Mouse (Mus musculus) hindbrain, embryonic 11.5 days (tissue): ENCODE data around the gene Arhgap10. TPM values are rescaled to one million over a fixed set of nuclear protein-coding genes. Genes with fewer than 3 reads are reported as not detected.

Experiments
- ATAC-seq: fragments of 200-750 bp; cut with Nextera tagmentation; 2 replicates; pipeline ENCODE4 v1.8.0; 2017; ENCODE audit warnings: mild to moderate bottlenecking, moderate TSS enrichment, moderate library complexity; ENCODE audit not compliant: low FRiP score
- DNase-seq: peaks from one replicate; pipeline ENCODE4 v3.0.0-alpha.2; 2015; ENCODE audit warnings: low spot score
- H3K27ac ChIP-seq: fragments of 300-500 bp; sonication (generic); 2 replicates; pipeline ENCODE4 v1.5.1; 2014; ENCODE audit warnings: mild to moderate bottlenecking, low read depth, low read length
- H3K27me3 ChIP-seq: fragments of 300-500 bp; sonication (generic); 2 replicates; pipeline ENCODE4 v1.6.1; 2014; ENCODE audit warnings: mild to moderate bottlenecking, low read length, moderate library complexity, mixed read lengths; ENCODE audit not compliant: control insufficient read depth, insufficient read depth
- H3K36me3 ChIP-seq: fragments of 300-500 bp; sonication (generic); 2 replicates; pipeline ENCODE4 v1.6.1; 2014; ENCODE audit warnings: mild to moderate bottlenecking, low read length, moderate library complexity, mixed read lengths; ENCODE audit not compliant: control insufficient read depth, insufficient read depth
- H3K4me1 ChIP-seq: fragments of 300-500 bp; sonication (generic); replicated peaks from 2 replicates; pipeline ENCODE4 v1.6.1; 2014; ENCODE audit warnings: low read length, mixed read lengths; ENCODE audit not compliant: control insufficient read depth, insufficient read depth
- H3K4me2 ChIP-seq: fragments of 300-500 bp; sonication (generic); replicated peaks from 2 replicates; pipeline ENCODE4 v1.6.1; 2014; ENCODE audit warnings: mild to moderate bottlenecking, low read depth, low read length
- H3K4me3 ChIP-seq: fragments of 300-500 bp; sonication (generic); 2 replicates; pipeline ENCODE4 v1.5.1; 2014; ENCODE audit warnings: low read depth, low read length
- H3K9ac ChIP-seq: fragments of 300-500 bp; sonication (generic); 2 replicates; pipeline ENCODE4 v1.6.1; 2014; ENCODE audit warnings: low read depth, low read length
- H3K9me3 ChIP-seq: fragments of 300-500 bp; sonication (generic); 2 replicates; pipeline ENCODE4 v1.6.1; 2016; ENCODE audit warnings: low read length; ENCODE audit not compliant: control insufficient read depth
- WGBS: fragments of 180-500 bp; shearing (Covaris S2); extraction: QIAGEN DNeasy Blood & Tissue Kit; methylation state at CpG from one replicate; pipeline ENCODE4 v1.1.7; 2014; 5-methylcytosine and 5-hydroxymethylcytosine counted together
- polyA plus RNA-seq: library from polyadenylated mRNA; unstranded; fragments of >200 nt; fragmentation: Nextera tagmentation; extraction: Ambion mirVana; gene quantifications from 2 replicates; pipeline ENCODE4 v1.2.1, GENCODE M21; 2014

The Arhgap10 gene
- polyA plus RNA-seq, 1 experiment from 2014 or later = 15.4 TPM

DNA sequence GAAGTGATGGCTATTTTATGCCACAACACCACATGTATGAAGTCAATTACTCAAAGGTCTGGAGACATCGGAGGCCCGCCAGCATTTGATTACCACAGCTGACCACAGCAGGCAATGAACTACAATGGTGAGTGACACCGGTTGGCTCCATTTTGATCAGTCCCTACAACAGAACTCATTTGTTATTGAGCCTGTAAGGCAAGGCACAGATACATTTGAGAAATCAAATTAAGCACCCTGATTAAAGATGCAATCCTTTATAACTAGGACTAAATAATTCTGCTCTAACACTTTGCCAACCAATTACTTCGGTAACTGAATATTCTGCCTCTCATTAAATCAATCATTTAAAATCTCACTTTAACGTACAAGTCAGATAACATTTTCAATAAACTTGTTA lies 157.3 kb downstream of the Arhgap10 start:
- H3K9me3 ChIP-seq = no peaks in the 10 kb centered on the region
- no peaks in the 10 kb centered on the region for H3K4me1 ChIP-seq
- no peak overlapping the region for H3K27ac ChIP-seq
- ATAC-seq (no peak), DNase-seq (no peak)
- no peak overlapping the region for H3K4me2 ChIP-seq
- H3K27me3 ChIP-seq = no peaks in the 10 kb centered on the region
- no peak overlapping the region for H3K4me3 ChIP-seq
- 83% methylated on average over 5 of the region's 5 CpGs for WGBS
- H3K36me3 ChIP-seq = no peaks in the 10 kb centered on the region
- no peak overlapping the region for H3K9ac ChIP-seq

DNA sequence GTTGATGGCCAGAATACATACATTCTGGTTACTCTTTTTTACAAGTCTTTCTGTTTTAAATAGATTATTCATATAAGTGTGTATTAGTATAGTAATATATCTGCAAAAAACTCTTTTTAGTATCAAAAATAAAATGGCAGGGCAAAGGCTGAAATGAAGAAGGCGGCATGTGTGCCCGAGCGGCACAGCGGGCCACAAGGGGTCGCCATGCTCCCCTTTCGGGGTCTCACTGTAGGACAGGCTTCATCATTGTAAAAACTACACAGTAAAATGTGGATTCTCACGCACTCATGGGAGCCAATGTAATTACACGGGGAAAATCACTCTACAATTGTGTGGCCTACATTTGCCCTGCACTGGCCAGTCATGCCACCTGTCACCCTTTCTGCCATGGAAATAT lies 160.6 kb downstream of the Arhgap10 start:
- no peak overlapping the region for H3K9ac ChIP-seq
- 79% methylated on average over 8 of the region's 8 CpGs for WGBS
- ATAC-seq (no peak), DNase-seq (no peak)
- H3K4me1 ChIP-seq = no peaks in the 10 kb centered on the region
- H3K36me3 ChIP-seq = no peaks in the 10 kb centered on the region
- H3K9me3 ChIP-seq = no peaks in the 10 kb centered on the region
- H3K4me2 ChIP-seq = no peak overlapping the region
- no peaks in the 10 kb centered on the region for H3K27me3 ChIP-seq
- H3K27ac ChIP-seq = no peak overlapping the region
- no peak overlapping the region for H3K4me3 ChIP-seq

DNA sequence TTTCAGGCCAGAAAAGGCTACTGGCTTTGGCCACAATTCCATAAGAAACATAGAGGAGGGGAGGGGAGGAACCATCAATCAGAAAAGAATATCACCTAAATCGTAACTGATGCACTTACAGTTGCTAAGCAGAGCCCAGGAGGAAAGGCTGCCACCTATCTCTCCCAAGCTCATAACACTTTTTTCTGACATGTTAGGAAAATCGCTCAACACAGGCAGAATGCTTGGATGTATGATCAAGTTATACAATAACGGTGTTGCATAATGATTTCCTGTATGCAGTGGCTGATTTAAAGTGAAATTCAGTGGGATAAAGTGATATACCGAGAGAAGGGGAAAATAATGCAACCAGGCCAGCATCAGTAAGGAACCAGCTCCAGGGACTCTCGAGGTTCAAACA lies 162.4 kb downstream of the Arhgap10 start:
- H3K9ac ChIP-seq = no peak overlapping the region
- no peak overlapping the region for H3K4me3 ChIP-seq
- no peaks in the 10 kb centered on the region for H3K36me3 ChIP-seq
- ATAC-seq (no peak), DNase-seq (no peak)
- H3K4me2 ChIP-seq = no peak overlapping the region
- 89% methylated on average over 5 of the region's 5 CpGs for WGBS
- H3K27me3 ChIP-seq = no peaks in the 10 kb centered on the region
- no peak overlapping the region for H3K27ac ChIP-seq
- no peaks in the 10 kb centered on the region for H3K9me3 ChIP-seq
- H3K4me1 ChIP-seq = no peaks in the 10 kb centered on the region

DNA sequence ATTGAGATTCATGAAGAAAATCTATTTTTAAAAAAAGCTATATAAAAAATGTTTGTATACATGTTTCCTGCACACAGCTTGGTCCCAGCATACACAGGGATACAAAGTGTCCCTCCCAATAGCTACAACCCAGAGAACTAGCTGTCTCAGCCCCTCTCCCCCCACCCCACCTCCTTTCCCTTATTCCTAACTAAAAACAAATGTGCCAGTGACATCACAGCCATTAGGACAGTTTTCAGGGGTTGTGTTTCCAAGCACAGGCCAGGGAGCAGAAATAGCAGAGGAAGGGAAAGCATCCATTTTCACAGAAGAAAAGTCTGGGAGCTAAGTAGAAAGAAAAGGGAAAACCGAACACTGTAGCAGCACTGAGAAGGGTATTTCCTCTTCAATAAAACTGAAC lies 163.6 kb downstream of the Arhgap10 start:
- Histone ChIP-seq H3K27ac (no peak overlapping the region), H3K4me1 (no peaks in the 10 kb centered on the region), H3K9me3 (no peaks in the 10 kb centered on the region), H3K36me3 (no peaks in the 10 kb centered on the region), H3K9ac (no peak overlapping the region), H3K4me3 (no peak overlapping the region), H3K4me2 (no peak overlapping the region), H3K27me3 (no peaks in the 10 kb centered on the region)
- DNase-seq (no peak), ATAC-seq (no peak)
- WGBS = 74% methylated on average over 1 of the region's 1 CpGs

DNA sequence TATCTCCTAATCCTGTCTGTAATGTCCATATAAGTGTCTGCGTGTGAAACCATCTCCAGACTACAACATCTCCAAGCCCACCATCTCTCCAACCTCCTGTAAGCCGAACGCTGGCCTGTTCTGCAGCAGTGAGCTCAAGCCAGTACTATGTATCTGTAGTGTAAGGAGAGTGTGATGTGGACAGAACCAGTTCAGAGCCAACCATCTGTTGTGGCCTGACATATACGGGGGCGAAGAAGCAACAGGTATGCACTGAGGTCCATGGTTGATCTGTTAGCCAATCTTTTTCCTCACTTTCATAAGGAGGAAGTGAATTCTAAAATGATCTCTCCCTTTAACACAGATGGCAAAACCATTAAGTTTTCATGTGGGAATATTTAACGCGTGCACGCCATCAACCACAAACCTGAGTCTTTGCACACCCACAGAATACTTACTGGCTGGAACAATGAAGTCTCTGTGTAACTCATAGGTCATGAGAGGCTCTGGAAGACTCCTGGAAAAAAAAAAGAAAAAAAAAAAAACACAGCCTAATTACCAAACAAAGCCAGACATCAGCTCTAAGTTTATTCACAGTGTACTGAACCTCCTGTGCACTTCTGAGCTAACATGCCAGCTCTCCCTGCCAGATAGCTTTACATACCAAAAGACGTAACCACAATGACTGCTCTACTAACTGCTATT lies 166.4 kb downstream of the Arhgap10 start:
- Histone ChIP-seq H3K4me1 (no peaks in the 10 kb centered on the region), H3K9ac (no peak overlapping the region), H3K27me3 (no peaks in the 10 kb centered on the region), H3K9me3 (no peaks in the 10 kb centered on the region), H3K27ac (no peak overlapping the region), H3K4me3 (no peak overlapping the region), H3K4me2 (no peak overlapping the region), H3K36me3 (no peaks in the 10 kb centered on the region)
- ATAC-seq (no peak), DNase-seq (no peak)
- WGBS = 84% methylated on average over 9 of the region's 9 CpGs

DNA sequence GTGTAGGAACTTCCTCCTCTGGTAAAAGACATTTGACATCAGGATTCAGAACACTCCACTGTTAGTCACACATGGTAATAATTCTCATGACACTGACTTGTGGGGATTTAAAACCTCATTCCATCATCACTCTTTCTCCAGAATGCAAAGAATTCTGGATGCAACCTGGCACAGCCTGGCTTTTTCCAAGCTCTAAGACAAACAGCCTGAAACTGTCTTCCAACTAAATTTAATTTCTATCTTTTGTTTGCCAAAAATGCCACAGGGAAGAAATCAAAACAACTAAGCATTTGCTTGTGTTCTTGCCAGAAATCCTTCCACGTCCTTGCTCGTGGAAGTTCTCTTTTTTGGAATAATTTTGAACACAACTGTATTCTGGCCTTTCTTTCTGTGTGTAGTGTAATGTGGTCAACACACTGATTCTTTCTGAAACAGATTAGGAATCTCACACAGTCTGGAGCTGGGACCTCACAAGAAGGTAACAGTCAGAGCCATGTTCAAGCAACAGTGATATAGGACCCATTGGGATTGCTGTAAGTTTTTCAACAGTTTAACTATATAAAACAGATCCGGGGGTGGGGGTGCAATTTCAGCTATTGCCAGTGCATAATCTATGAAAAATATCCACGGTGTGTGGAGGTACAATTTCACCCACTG lies 167.5 kb downstream of the Arhgap10 start:
- no peaks in the 10 kb centered on the region for H3K27me3 ChIP-seq
- no peak overlapping the region for H3K4me3 ChIP-seq
- ATAC-seq = 0 out of 2 replicates have a peak, but pooled peaks have one; percentile 29
- H3K4me2 ChIP-seq = no peak overlapping the region
- H3K9me3 ChIP-seq = no peaks in the 10 kb centered on the region
- no peak overlapping the region for H3K27ac ChIP-seq
- H3K36me3 ChIP-seq = no peaks in the 10 kb centered on the region
- H3K9ac ChIP-seq = no peak overlapping the region
- no peaks in the 10 kb centered on the region for H3K4me1 ChIP-seq
- WGBS = 84% methylated on average over 4 of the region's 4 CpGs
- no peak for DNase-seq

DNA sequence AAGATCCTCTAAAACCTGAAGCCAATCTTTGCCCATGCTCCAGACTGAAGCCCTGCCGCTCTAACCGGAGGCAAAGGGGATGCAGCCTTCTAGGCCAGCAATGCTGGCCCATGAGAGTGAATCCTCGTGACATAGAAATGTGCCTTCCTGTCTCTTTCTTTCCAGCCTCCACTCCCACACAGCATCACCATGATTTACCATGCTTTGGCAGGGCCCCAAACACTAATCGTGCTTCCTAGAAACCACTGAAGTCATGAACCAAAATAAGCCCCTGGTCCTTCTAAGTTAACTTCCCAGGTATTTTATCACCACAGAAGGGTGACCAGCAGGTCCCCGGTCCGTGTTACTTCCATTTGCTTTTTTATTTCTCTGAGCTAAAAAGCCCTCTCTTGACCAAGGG lies 173.8 kb downstream of the Arhgap10 start:
- no peaks in the 10 kb centered on the region for H3K9me3 ChIP-seq
- H3K36me3 ChIP-seq = no peaks in the 10 kb centered on the region
- no peak overlapping the region for H3K4me3 ChIP-seq
- DNase-seq (no peak), ATAC-seq (no peak)
- no peaks in the 10 kb centered on the region for H3K27me3 ChIP-seq
- no peak overlapping the region for H3K4me2 ChIP-seq
- H3K4me1 ChIP-seq = peaks cover 2% of the 10 kb centered on the region; the same call in 1 of the 2 replicates
- H3K9ac ChIP-seq = no peak overlapping the region
- WGBS = 92% methylated on average over 6 of the region's 6 CpGs
- H3K27ac ChIP-seq = no peak overlapping the region

DNA sequence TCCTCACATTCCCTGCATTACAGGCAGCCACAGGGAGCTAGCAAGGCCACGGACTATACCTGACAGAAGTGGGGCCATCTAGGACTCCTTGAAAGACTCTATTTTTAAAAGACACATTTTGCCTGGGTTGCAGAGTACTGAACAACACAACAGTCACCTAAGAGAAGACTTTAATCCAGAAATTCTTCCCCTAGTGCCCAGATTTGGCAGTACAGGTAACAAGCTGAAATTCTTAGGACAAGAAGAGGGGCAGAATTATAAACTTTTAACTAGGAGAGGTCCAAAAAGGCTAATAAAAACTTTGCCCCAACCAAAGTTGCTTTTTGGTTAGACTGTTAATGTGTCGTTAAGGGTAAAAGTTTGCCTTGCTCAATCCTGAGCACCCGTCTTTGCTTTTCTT lies 174.4 kb downstream of the Arhgap10 start:
- H3K27me3 ChIP-seq = no peaks in the 10 kb centered on the region
- H3K36me3 ChIP-seq = no peaks in the 10 kb centered on the region
- H3K4me2 ChIP-seq = no peak overlapping the region
- H3K27ac ChIP-seq = no peak overlapping the region
- DNase-seq = no peak
- no peak overlapping the region for H3K9ac ChIP-seq
- H3K9me3 ChIP-seq = no peaks in the 10 kb centered on the region
- H3K4me3 ChIP-seq = no peak overlapping the region
- peaks cover 2% of the 10 kb centered on the region; the same call in 1 of the 2 replicates for H3K4me1 ChIP-seq
- no peak for ATAC-seq
- 94% methylated on average over 3 of the region's 3 CpGs for WGBS

DNA sequence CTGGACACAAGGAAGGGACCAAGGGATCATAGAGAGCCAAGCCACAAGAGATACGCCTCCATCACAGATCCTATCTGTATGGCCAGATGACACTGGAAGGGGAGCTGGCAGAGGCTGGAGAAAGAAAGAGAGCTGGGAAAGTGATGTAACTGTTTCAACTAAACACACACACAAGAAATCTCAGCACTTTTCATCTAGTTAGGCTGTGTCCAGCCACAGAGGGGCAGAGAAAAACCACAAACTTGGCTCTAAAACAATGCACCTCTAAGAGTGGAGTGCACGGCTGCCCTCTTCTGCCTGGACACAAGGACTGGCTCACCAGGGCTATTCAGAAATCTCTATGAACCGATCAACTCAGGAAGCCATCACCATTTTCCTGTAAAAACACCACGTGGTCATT lies 175.6 kb downstream of the Arhgap10 start:
- H3K9me3 ChIP-seq = no peaks in the 10 kb centered on the region
- H3K4me2 ChIP-seq = no peak overlapping the region
- H3K27ac ChIP-seq = no peak overlapping the region; the same call in 1 of the 2 replicates
- no peak for ATAC-seq
- DNase-seq = no peak
- no peak overlapping the region for H3K9ac ChIP-seq
- no peaks in the 10 kb centered on the region for H3K27me3 ChIP-seq
- no peak overlapping the region for H3K4me3 ChIP-seq
- H3K36me3 ChIP-seq = no peaks in the 10 kb centered on the region
- H3K4me1 ChIP-seq = peaks cover 2% of the 10 kb centered on the region; the same call in 1 of the 2 replicates
- 81% methylated on average over 4 of the region's 4 CpGs for WGBS
